Mouse (Mus musculus): ENCODE results near the gene Arrdc2.

Arrdc2 gene

DNA sequence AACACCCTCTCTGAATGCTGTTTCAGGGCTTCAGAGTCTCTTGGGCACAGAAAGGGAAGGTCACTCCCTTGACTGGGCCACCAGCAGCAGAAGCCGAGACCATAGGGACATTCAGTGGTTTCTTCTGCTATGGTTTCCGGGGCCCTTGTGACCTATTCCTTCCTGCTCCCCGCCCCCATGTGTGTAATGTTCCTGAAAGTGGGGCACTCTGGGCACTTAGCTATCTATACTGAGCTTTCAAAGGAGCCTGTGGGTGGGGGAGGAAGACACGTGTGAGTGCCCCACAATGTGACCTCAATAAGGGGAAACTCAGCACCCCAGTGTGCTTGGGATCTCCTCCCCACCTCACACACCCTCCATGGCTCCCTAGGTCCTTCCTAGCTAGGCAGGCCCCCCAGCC, 33.0 kb downstream of the Arrdc2 start:
- peak; percentile 67 to 68 for DNase-seq

- DNase-seq, result peak; percentile 91 to 92
These were observed 34.9 kb downstream of the Arrdc2 start, which contains the start of gene Mast3 for GRCm38 (mm10) chr8:70804481-70805206. TSS of gene Mast3 (minus strand) at chr8:70805054.

GRCm38 (mm10) chr8:70803761-70804480, 35.6 kb downstream of the Arrdc2 start:
- DNase-seq, result peak; percentile 72 to 80

- DNase-seq, result no peak
These were observed 36.6 kb downstream of the Arrdc2 start for GRCm38 (mm10) chr8:70802786-70803510.

DNA sequence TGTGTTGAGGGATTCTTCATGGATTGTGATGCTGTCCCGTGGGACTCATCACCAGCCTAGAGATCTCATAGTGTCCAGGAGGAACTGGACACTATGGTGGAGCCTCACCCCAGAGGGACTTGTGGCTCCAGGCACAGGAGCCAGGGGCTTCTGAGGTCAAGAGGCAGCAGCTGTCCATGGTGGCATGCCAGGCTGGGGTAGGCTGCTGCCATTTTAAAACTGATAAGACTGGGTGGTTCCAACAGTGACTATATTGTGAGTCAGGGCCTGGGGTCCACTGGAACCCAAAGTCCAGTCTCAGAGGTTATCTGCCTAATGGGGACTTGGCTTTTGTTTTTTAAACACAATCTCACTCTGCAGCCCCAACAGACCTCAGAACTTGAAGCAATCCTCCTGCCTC, 37.7 kb downstream of the Arrdc2 start:
- no peak for DNase-seq

DNA sequence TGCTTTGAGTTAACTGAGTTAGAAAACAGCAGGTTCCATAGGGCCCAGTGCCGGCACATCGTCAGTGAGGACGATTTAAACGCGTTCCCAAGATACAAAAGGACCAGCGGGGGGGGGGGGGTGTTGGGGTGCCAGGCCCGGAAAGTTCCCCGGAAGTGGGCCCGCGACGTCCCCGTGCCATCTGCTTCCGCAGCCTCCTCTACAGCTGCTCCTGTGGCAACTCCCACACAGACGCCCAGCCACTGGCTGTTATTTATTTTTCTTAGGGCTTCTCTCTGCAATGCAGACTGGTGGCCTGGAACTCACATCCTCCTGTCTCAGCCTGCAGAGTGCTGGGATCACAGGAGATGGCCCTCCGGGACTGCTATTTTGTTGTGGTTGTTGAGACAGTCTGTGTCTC, 38.4 kb downstream of the Arrdc2 start:
- no peak for DNase-seq

GRCm38 (mm10) chr8:70800648-70801047, 38.9 kb downstream of the Arrdc2 start:
- no peak for DNase-seq

GRCm38 (mm10) chr8:70798281-70798680, 41.2 kb downstream of the Arrdc2 start:
- DNase-seq, result no peak

- DNase-seq, result peak; percentile 90 to 93
These were observed 42.1 kb downstream of the Arrdc2 start for GRCm38 (mm10) chr8:70797081-70798070.

DNA sequence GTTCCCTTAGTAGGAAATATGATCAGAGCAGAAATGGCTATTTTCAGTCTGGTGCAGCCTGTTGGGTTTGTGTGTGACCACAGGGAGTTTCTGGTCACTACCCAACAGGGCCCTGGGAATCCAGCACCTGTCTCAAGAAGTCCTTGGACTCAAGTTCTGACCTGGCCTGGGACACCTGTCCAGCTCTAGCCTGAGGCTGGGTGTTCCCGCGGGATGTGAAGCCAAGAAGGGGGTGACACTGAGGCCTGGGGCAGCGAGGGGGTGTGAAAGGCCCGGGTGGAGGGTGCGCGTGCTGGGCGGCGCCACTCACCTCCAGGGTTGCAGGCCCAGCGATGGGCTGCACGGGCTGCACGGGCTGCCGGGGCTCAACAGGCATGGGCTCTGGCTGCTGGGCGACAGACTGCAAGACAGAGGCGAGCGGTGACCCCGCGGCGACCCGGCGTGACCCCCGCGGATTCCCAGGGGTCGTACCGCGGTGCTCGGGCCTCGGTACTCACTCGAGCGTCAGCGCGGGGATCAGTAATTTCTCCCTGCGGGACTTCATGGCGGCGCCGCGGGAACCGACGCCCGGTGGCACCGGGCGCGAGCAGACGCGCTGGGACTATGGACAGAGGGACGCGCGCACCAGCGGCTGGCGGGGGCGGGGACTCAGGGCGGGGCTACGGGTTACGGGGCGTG, 43.0 kb downstream of the Arrdc2 start:
- DNase-seq, result no peak

- no peak for DNase-seq
These were observed 44.1 kb downstream of the Arrdc2 start for GRCm38 (mm10) chr8:70795370-70795769.

GRCm38 (mm10) chr8:70794215-70794614, 45.3 kb downstream of the Arrdc2 start:
- DNase-seq, result no peak

- peak; percentile 87 to 91 for DNase-seq
These were observed 46.8 kb downstream of the Arrdc2 start for GRCm38 (mm10) chr8:70792700-70793099.

GRCm38 (mm10) chr8:70791975-70792691, 47.4 kb downstream of the Arrdc2 start:
- peak; percentile 98 to 99 for DNase-seq

DNA sequence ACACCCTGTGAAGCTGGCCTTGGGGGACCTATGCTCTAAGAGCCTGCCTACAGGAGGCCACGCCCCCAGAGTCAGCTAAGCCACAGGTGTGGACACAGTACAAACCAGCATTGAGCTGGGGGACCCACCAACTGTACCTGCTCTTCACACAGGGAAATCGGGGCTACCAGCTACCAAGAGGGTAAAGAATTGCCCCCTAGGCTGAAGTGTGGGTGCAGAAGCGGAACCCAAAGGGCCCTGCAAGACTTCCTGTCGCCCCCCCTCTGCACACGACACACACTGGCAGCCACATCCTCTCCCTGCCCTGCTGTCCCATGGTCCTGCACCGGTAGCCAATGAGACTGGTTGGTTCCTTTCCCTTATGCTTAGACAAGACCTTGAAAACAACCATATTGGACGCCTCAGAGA, 48.2 kb downstream of the Arrdc2 start:
- DNase-seq, result peak; percentile 73 to 74

GRCm38 (mm10) chr8:70790846-70791245, 48.7 kb downstream of the Arrdc2 start:
- no peak for DNase-seq

- DNase-seq, result no peak
These were observed 50.5 kb downstream of the Arrdc2 start for GRCm38 (mm10) chr8:70789046-70789445.

DNA sequence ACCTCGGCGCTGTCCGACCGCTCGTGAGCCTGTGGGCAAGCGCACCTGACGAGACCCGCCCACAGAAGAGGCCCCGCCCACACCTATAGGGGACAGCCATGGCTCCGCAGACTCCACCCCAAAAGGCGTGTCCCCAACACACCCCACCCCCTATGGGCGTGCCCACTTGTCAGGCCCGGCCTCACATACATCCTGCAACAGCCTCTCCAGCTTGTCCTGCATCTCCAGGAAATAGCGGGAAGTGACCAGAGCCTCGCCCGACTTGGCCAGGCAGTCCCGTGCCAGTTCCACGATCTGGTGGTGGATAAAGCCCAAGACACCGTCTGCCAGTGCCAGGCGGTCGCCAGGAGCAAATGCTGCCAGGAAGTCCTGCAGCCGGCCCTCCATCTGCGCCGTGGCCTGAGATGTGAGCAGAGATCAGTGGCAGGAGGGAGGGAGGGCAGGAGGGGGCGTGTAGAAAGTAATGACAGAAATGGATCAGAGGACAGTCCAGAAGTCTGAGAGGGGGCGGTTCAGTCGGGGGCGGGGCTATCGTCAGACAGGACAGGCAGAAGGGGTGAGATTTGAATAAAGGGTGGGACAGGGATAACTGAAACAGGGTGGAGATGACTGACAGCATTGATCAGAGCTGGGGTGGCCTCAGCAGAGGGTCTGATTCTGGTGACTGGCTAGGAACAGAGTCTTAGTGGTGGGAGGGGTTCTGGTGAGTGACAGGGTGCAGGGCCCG, 51.4 kb downstream of the Arrdc2 start:
- DNase-seq, result peak; percentile 74 to 82

DNA sequence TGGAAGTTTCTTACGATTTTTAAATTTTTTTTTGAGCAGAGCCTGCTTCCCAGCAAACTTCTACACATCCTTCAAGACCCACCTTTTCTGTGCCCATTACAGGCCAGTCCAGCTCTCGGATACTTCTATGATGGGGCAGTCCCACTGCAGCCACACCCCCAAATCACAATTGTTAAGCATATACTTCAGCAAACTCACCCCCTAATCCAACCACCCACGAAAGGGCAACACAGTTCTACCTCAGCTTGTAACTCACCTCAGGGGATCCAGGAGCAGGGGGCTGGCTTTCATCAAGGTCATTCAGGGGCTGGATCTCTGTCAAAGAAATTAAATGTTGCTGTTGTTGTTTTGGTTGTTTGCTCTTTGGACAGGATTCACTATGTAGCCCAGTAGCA, 52.5 kb downstream of the Arrdc2 start:
- DNase-seq, result no peak

All from lung, postnatal 4 days (tissue).